Mouse (Mus musculus): ENCODE results near the gene Eogt.
A peak's percentile ranks its signal among the peaks of the same experiment; 100 is the strongest.

The Eogt gene

DNA sequence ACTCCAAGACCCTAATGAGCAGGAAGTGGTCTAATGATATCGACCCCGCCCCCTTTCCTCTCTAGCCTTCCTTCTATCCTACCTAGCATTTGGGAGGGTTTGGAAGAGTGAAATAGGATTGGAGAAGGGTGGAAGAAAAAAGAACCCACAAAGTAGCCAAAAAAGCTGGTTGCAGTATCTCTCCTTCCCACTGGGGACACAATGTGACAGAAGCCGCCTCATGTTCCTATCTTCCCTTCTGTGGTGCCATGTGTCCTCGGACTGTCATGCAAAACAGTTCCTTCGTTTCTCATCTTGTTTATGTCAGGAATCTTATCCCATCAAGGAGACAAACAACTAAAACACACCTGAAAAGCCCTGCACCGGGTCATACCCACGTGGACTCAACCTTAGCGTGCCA, 42.9 kb downstream of the Eogt start:
- no peak for DNase-seq (ENCODE audit: low read depth, low spot score)

DNA sequence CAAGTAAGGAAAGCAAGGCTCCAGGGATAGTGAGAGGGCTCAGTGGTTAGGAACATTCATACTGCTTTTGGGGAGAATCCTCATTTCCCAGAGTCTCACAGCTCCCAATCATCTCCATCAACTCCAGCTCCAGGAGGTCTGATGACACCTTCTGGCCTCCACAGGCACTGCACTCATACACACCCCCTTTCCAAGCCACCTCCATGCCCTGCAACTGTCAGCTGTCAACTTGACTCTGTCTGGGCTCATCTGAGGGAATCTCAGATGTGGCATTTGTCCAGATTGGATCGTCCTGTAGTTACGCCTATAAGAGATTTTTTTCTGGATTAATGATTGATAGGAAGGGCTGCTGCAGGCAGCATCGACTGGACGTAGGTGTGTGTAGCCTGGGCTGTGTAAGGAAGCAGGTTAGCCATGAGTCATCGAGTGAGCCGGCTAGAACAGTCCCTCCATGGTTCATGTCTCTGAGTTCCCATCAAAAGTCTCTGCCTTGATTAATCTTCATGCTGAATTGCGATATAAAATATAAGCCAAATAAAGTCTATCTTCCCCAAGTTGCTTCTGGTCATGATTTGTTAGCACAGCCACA, 44.6 kb downstream of the Eogt start:
- DNase-seq (ENCODE audit: low read depth, low spot score) = no peak

GRCm38 (mm10) chr6:97101958-97102702, 46.9 kb downstream of the Eogt start:
- no peak for DNase-seq (ENCODE audit: low read depth, low spot score)

DNA sequence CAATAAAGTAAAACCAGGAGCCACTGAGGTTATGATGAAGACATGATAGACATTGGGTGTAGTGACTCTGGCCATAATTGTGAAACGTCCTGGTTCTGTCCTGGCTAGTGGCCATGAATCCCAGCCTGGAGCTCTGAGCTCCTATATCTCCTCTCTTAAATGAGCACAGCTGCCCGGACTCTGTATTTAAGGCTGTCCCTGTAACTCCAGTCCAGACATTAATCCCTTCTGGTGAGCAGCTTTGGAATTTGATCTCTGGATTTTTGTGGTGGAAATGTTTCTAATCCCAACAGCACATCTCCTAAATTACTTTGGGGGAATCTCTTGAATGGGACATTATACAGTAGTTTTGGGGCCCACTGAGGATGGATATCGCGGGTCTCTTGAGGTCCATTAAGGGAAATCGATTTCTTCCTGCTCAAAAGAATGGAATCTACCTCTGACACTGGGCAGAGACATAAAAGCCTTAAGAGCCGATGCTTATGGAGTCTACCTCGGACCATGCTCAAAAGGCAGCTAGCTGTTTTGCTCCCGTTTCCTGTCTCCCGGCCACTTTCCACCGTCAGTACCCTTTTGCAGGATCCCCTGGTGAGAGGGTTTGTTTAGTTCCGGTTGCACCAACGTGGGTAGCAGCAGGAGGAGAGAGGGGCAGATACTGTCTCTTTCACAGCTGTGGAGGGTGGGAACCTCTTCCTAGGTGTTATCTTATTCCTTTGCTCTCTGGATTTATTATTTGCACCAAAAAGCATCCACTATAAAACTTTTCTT, 47.6 kb downstream of the Eogt start:
- no peak for DNase-seq (ENCODE audit: low read depth, low spot score)

DNA sequence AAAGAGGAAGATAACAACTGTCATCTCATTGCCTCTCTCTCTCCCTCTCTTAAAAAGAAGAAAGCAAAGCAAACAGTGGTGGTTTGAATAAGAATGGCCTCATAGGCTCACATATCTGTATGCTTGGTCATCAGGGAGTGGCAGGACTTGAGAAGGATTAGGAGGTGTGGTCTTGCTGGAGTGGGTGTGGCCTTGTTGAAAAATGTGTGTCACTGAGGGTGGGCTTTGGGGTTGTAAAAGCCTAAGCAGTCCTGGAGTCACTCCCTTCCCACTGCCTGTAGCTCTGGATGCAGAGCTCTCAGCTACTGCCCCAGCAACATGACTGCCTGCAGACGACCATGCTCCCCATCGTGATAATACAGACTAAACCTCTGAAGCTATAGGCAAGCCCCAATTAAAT, 66.6 kb downstream of the Eogt start:
- no peak for DNase-seq (ENCODE audit: low read depth, low spot score)

- no peak for DNase-seq (ENCODE audit: low read depth, low spot score)
Measured at GRCm38 (mm10) chr6:97080016-97080415, 69.0 kb downstream of the Eogt start.

DNA sequence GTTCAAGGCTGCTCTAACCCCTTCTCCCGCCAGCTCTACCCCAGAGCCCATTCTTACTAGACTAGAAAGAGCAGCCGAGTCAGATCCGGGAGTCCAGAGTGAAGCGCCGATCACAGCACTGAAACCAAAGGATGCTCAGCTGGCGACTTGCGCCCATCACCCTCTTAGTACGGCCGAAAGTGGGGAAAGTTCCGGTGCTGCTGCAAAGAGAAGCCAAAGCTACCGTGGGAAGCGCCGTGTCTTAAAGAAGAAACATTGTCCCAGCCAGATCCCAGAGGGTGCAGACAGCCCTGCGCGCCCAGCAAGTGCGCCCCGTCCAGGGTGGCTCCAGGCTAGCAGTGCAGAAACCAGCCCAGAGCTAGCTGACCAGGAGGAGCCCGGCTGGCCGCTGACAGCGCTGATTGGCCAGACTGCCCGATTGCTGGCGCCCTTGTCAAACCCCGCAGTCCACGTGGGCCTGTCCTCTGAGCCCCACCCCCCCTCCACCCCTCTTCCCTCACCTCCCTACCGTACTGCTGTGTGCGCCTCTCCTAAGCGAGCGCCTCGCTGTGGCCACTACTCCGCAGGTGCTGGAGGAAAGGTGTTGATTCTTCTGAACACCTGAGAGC, 88.8 kb downstream of the Eogt start, which contains the start of gene Fam19a4:
Fam19a4 (minus strand) TSS at position 340 of the 608 bp plus-strand sequence.
- peak; percentile 56 for DNase-seq (ENCODE audit: low read depth, low spot score)
